Mouse (Mus musculus): ENCODE measurements around the gene Efhc1. TPM values are rescaled to one million over a fixed set of nuclear protein-coding genes. Genes with fewer than 3 reads are reported as not detected.

Efhc1 gene
- polyA plus RNA-seq (2014; fragmentation: Illumina TruSeq; extraction: RNeasy Lipid Tissue Mini Kit (QIAGEN cat#74804); ENCODE audit: low read depth, low replicate concordance) = 390 TPM

GRCm38 (mm10) chr1:20951300-20951763 is at the start of gene Efhc1:
TSS of gene Efhc1 (plus strand) at chr1:20951626.

Other genes with a start within 250 kb of the Efhc1 start
- not detected for gene Il17a, start 220.7 kb upstream of the Efhc1 start, polyA plus RNA-seq (2014; fragmentation: Illumina TruSeq; extraction: RNeasy Lipid Tissue Mini Kit (QIAGEN cat#74804); ENCODE audit: low read depth, low replicate concordance)
- gene Il17f, start 161.0 kb upstream of the Efhc1 start, polyA plus RNA-seq (2014; fragmentation: Illumina TruSeq; extraction: RNeasy Lipid Tissue Mini Kit (QIAGEN cat#74804); ENCODE audit: low read depth, low replicate concordance) = not detected
- gene Mcm3, start 131.3 kb upstream of the Efhc1 start, polyA plus RNA-seq (2014; fragmentation: Illumina TruSeq; extraction: RNeasy Lipid Tissue Mini Kit (QIAGEN cat#74804); ENCODE audit: low read depth, low replicate concordance) = 5.4 TPM
- 22.2 TPM for gene Paqr8, start 61.0 kb upstream of the Efhc1 start, polyA plus RNA-seq (2014; fragmentation: Illumina TruSeq; extraction: RNeasy Lipid Tissue Mini Kit (QIAGEN cat#74804); ENCODE audit: low read depth, low replicate concordance)
- gene Tram2, start 127.6 kb downstream of the Efhc1 start, polyA plus RNA-seq (2014; fragmentation: Illumina TruSeq; extraction: RNeasy Lipid Tissue Mini Kit (QIAGEN cat#74804); ENCODE audit: low read depth, low replicate concordance) = 10.8 TPM

Measured in testis, adult 10 weeks (tissue).